Mouse (Mus musculus) gastrocnemius, adult 2 months (tissue): ENCODE measurements around the gene 0610010K14Rik. TPM values are rescaled to one million over a fixed set of nuclear protein-coding genes. Genes with fewer than 3 reads are reported as not detected.
A peak's percentile ranks its signal among the peaks of the same experiment; 100 is the strongest.

Experiments
- DNase-seq: peaks from one replicate; pipeline ENCODE4 v3.0.0; 2022
- H3K27ac ChIP-seq: fragments of 200-600 bp; 2 replicates; pipeline ENCODE4 v1.8.1; 2022; ENCODE audit warnings: mild to moderate bottlenecking
- H3K4me3 ChIP-seq: fragments of 200-600 bp; 2 replicates; pipeline ENCODE4 v1.8.1; 2022; ENCODE audit warnings: mild to moderate bottlenecking, moderate library complexity
- CTCF ChIP-seq: fragments of 200-600 bp; IDR thresholded peaks from 2 replicates; pipeline ENCODE4 v1.8.1; 2022; ENCODE audit warnings: antibody characterized with exemption, mild to moderate bottlenecking, moderate library complexity
- intact Hi-C: fragments of 180-260 bp; cut with DNase I; formaldehyde crosslinking; loops from one replicate; pipeline ENCODE4 v1.15.1; 2025
- long read RNA-seq, 2 experiments: library from polyadenylated mRNA; stranded (forward); transcript quantifications; one replicate each; pipeline ENCODE4 v2.0.0; 2021
- total RNA-seq, 2 experiments: library from RNA; stranded (reverse); gene quantifications; 2 replicates each; pipeline ENCODE4 v1.2.3; 2021

0610010K14Rik gene
- 10 to 100 TPM; 33.4 to 37.0 TPM for total RNA-seq
- long read RNA-seq, experiment 1, transcript 0610010K14Rik-208 (6 exons, 880 nt): major isoform, 7 of 22 reads
- long read RNA-seq, experiment 1, transcript 0610010K14Rik-206 (6 exons, 576 nt): minor isoform, 5 of 22 reads
- long read RNA-seq, experiment 1, partial matches to known transcripts: 2 of 22 reads
- long read RNA-seq, experiment 1, other reads (novel, unspliced or antisense): 4 of 22 reads
- long read RNA-seq, experiment 2, transcript 0610010K14Rik-208 (6 exons, 880 nt): major isoform, 5 of 35 reads
- long read RNA-seq, experiment 2, transcript 0610010K14Rik-209 (4 exons, 667 nt): major isoform, 5 of 35 reads
- long read RNA-seq, experiment 2, partial matches to known transcripts: 4 of 35 reads
- long read RNA-seq, experiment 2, other reads (novel, unspliced or antisense): 8 of 35 reads

GRCm38 (mm10) chr11:70237457-70238167 is at the start of gene 0610010K14Rik:
TSS of gene 0610010K14Rik (minus strand) at chr11:70237914.
- Histone ChIP-seq H3K27ac (peak within 1 kb of the TSS; percentile 97), H3K4me3 (peak within 1 kb of the TSS; percentile 99)
- peak; percentile 99 for DNase-seq
- intact Hi-C loops: no loop called here
- peak; percentile 76 for TF ChIP-seq CTCF

GRCm38 (mm10) chr11:70285686-70286085 is 48.0 kb upstream of the 0610010K14Rik start:
- no peak overlapping the region for H3K4me3 ChIP-seq
- H3K27ac ChIP-seq: peak overlapping the region; percentile 62
- TF ChIP-seq CTCF: no peak
- intact Hi-C loops: no loop called here
- DNase-seq: no peak

GRCm38 (mm10) chr11:70284757-70285156 is 47.0 kb upstream of the 0610010K14Rik start:
- intact Hi-C loops: no loop called here
- peak overlapping the region; percentile 62 for H3K27ac ChIP-seq
- H3K4me3 ChIP-seq: no peak overlapping the region
- no peak for DNase-seq
- TF ChIP-seq CTCF: no peak

GRCm38 (mm10) chr11:70283666-70284065 is 46.0 kb upstream of the 0610010K14Rik start:
- peak overlapping the region; percentile 39 for H3K27ac ChIP-seq
- no peak overlapping the region for H3K4me3 ChIP-seq
- no peak for DNase-seq
- no peak for TF ChIP-seq CTCF
- intact Hi-C loops: no loop called here

GRCm38 (mm10) chr11:70280441-70280840 is 42.7 kb upstream of the 0610010K14Rik start:
- H3K4me3 ChIP-seq: no peak overlapping the region
- no peak for DNase-seq
- intact Hi-C loops: no loop called here
- H3K27ac ChIP-seq: no peak overlapping the region
- no peak for TF ChIP-seq CTCF

GRCm38 (mm10) chr11:70278961-70279360 is 41.2 kb upstream of the 0610010K14Rik start:
- Histone ChIP-seq H3K4me3 (no peak overlapping the region), H3K27ac (no peak overlapping the region)
- intact Hi-C loops: no loop called here
- TF ChIP-seq CTCF: no peak
- DNase-seq: no peak

- intact Hi-C loops: no loop called here
- Histone ChIP-seq H3K27ac (no peak overlapping the region), H3K4me3 (no peak overlapping the region)
- DNase-seq: no peak
- no peak for TF ChIP-seq CTCF
Observed at GRCm38 (mm10) chr11:70271641-70272040, 33.9 kb upstream of the 0610010K14Rik start.

- TF ChIP-seq CTCF: no peak
- DNase-seq: peak; percentile 61
- Histone ChIP-seq H3K27ac (peak overlapping the region; percentile 63), H3K4me3 (no peak overlapping the region)
- intact Hi-C loops: no loop called here
Observed at GRCm38 (mm10) chr11:70266405-70266804, 28.7 kb upstream of the 0610010K14Rik start.

GRCm38 (mm10) chr11:70265819-70266218 is 28.1 kb upstream of the 0610010K14Rik start:
- peak overlapping the region; percentile 63 for H3K27ac ChIP-seq
- intact Hi-C loops: no loop called here
- no peak for DNase-seq
- no peak for TF ChIP-seq CTCF
- no peak overlapping the region for H3K4me3 ChIP-seq

GRCm38 (mm10) chr11:70265252-70265651 is 27.5 kb upstream of the 0610010K14Rik start:
- Histone ChIP-seq H3K27ac (peak overlapping the region; percentile 63; the same call in 1 of the 2 replicates), H3K4me3 (no peak overlapping the region)
- no peak for DNase-seq
- no peak for TF ChIP-seq CTCF
- intact Hi-C loops: no loop called here

GRCm38 (mm10) chr11:70259035-70259434 is 21.3 kb upstream of the 0610010K14Rik start:
- TF ChIP-seq CTCF: no peak
- Histone ChIP-seq H3K27ac (no peak overlapping the region), H3K4me3 (no peak overlapping the region)
- intact Hi-C loops: no loop called here
- DNase-seq: no peak

GRCm38 (mm10) chr11:70254931-70255531 is 17.3 kb upstream of the 0610010K14Rik start, which contains the start of gene Alox12:
TSS of gene Alox12 (minus strand) at chr11:70255353.
- TF ChIP-seq CTCF: peak; percentile 66
- DNase-seq: peak; percentile 70
- Histone ChIP-seq H3K27ac (peak within 1 kb of the TSS; percentile 69; the same call in 1 of the 2 replicates), H3K4me3 (peak within 1 kb of the TSS; percentile 72)
- intact Hi-C loops: loop anchor here (1.0 kb wide), 1 partner anchor 54 kb away; no protein-coding TSS in a partner anchor

GRCm38 (mm10) chr11:70254337-70254736 is 16.6 kb upstream of the 0610010K14Rik start:
- no peak for TF ChIP-seq CTCF
- Histone ChIP-seq H3K27ac (no peak overlapping the region; the same call in 1 of the 2 replicates), H3K4me3 (peak overlapping the region; percentile 72)
- DNase-seq: no peak
- intact Hi-C loops: no loop called here
